Mouse (Mus musculus): Measurements from ENCODE around the gene Kcnab3. TPM values are rescaled to one million over a fixed set of nuclear protein-coding genes. Genes with fewer than 3 reads are reported as not detected.

Kcnab3 gene
- polyA plus RNA-seq (2014; fragmentation: Illumina TruSeq; extraction: RNeasy Lipid Tissue Mini Kit (QIAGEN cat#74804); ENCODE audit: low read depth, low replicate concordance): 0.25 TPM

DNA sequence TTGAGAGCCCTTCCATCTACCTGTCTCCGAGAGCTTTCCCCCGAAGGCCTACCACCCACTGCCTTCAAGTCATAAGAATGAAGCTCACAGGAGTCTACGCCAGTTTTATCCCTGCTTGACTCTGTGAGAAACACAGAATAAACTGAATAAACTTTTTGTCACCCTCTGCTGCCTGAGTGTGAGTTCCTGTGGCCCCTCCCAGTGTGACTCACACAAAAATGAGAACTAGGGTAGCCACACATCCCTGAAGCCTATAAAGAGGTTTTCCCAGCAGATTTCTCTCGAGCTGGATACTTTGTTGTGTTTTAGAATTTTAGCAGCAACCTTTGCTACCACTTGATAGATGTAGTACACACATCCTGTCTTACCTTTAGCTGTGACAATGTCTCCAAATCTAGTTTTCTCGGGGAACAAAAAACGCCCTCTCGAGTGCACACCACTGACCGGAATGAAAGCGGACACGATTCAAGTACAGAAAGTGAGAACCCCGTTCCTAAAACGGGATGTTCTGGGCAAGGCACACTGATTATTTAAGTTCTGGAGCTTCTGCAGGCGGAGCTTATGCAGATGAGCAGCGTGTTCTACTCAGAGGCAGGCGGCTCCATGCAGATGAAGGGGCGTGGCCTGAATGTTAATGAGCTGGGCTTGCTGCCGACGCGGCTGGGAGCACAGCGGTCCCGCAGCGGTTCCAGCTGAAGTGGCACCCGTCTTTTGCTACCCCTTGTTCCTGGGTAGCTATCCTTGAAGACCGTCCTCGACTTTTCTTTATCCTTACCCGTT is at the start of gene Kcnab3:
Kcnab3 (plus strand) TSS at position 631 of the 780 bp plus-strand sequence.

DNA sequence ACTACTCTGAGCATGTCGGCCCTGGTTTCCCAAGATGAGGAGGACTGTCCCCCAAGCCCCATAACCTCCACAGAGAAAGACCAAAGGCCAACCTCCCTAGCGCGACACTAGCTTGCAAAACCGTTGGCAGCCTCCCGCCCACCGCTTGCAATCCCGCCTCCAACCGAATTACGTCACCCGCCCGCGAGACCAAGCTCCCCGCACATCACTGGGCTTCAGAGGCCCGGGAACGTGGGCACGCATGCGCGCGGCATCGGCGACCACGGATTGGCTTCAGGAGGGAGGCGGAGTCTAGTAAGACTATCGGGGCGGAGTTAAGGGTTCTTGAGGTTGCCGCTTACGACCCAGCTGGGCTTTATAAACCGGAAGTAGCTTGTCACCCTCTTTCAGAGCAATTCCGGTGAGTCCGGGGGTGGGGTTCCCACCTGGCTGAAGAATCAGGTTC is 2.4 kb upstream of the Kcnab3 start, which contains the start of the genes Cntrob and Trappc1:
Cntrob (minus strand) TSS at position 109 of the 445 bp plus-strand sequence.
Trappc1 (plus strand) TSS at position 314 of the 445 bp plus-strand sequence.

DNA sequence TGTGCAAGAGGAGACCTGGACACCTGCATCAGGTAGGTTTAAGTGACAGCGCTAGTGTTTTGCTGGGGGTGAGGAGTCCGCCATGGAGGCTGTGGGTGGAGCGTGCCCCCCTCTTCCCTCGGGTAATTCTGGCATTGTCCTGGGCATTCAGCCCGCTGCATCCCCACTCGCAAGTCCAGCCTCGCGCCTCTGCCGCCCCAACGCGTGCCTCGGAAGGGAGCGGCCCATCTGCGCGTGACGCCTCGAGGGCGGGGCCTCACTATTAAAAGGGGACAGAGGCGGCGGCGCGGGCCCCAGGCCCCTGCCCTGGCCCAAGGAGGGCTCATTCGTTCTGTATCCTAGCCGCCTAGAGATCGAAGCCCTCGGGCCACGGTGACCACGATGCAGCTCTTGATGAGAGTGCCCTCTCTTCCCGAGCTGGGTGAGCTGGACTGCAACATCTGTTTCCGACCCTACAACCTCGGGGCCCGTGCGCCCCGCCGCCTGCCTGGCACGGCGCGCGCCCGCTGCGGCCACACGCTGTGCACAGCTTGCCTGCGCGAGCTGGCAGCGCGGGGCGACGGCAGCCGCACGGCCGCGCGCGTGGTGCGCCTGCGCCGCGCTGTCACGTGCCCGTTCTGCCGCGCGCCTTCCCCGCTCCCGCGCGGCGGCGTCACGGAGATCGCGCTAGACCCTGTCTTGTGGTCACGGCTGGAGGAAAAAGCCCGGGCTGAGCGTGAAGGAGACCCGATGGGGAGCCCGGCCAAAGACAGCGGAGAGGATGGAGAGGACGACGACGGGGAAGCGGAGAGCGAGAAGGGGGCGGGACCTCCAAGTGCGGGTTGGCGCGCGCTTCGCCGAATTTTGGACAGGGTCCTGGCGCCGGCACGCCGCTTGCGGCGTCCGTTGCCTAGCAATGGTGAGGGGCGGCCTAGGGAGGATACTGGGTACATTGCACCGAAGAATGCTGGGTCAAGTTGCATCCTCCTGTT is 14.4 kb downstream of the Kcnab3 start, which contains the start of gene Rnf227:
Rnf227 (plus strand) TSS at position 301 of the 971 bp plus-strand sequence.

DNA sequence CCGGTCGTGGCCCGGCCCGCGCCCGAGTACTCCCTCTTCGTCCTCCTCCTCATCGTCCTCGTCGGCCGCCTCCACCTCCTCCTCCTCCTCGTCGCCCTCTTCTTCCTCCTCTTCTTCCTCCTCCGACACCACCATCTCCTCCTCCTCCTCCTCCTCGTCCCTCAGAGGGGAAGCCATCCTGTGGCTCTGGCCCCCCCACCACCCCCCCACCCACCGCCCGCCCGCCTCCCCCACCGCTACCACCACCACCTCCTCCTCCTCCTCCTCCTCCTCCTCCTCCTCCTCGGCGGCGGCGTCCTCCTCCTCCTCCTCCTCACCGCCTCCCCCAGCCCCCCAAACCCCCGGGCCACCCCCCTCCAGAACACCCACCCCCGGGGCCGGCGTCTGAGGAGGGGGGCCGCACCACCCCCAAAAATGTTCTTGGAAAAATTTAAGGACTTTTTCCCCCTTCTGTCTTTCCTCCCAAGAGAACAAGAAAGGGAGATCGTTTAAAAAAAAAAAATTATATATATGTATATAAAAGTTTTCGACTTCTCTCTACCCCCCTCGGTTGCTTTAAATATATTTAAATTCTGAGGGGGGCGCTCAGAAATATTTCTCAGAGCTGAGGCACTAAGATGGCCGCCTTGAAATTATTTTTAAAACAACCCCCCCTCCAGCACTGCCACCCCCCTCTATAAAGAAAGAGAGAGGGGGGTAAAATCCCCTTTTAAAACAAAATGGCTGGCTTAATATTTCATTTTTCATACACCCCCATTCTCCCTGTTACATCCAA is 43.3 kb downstream of the Kcnab3 start, which contains the start of gene Chd3:
Chd3 (minus strand) TSS at position 192 of the 775 bp plus-strand sequence.

Other genes with a start within 250 kb of the Kcnab3 start
- 109 TPM for gene Vamp2, start 237.8 kb upstream of the Kcnab3 start, polyA plus RNA-seq (2014; fragmentation: Illumina TruSeq; extraction: RNeasy Lipid Tissue Mini Kit (QIAGEN cat#74804); ENCODE audit: low read depth, low replicate concordance)
- gene Per1, start 231.0 kb upstream of the Kcnab3 start, polyA plus RNA-seq (2014; fragmentation: Illumina TruSeq; extraction: RNeasy Lipid Tissue Mini Kit (QIAGEN cat#74804); ENCODE audit: low read depth, low replicate concordance): 0.32 TPM
- not detected for gene Hes7, start 205.9 kb upstream of the Kcnab3 start, polyA plus RNA-seq (2014; fragmentation: Illumina TruSeq; extraction: RNeasy Lipid Tissue Mini Kit (QIAGEN cat#74804); ENCODE audit: low read depth, low replicate concordance)
- not detected for gene 9130213A22Rik, start 203.7 kb upstream of the Kcnab3 start, polyA plus RNA-seq (2014; fragmentation: Illumina TruSeq; extraction: RNeasy Lipid Tissue Mini Kit (QIAGEN cat#74804); ENCODE audit: low read depth, low replicate concordance)
- gene Aloxe3, start 200.4 kb upstream of the Kcnab3 start, polyA plus RNA-seq (2014; fragmentation: Illumina TruSeq; extraction: RNeasy Lipid Tissue Mini Kit (QIAGEN cat#74804); ENCODE audit: low read depth, low replicate concordance): 0.22 TPM
- not detected for gene Alox12b, start 169.3 kb upstream of the Kcnab3 start, polyA plus RNA-seq (2014; fragmentation: Illumina TruSeq; extraction: RNeasy Lipid Tissue Mini Kit (QIAGEN cat#74804); ENCODE audit: low read depth, low replicate concordance)
- gene Alox8, start 128.4 kb upstream of the Kcnab3 start, polyA plus RNA-seq (2014; fragmentation: Illumina TruSeq; extraction: RNeasy Lipid Tissue Mini Kit (QIAGEN cat#74804); ENCODE audit: low read depth, low replicate concordance): not detected
- gene Gucy2e, start 89.2 kb upstream of the Kcnab3 start, polyA plus RNA-seq (2014; fragmentation: Illumina TruSeq; extraction: RNeasy Lipid Tissue Mini Kit (QIAGEN cat#74804); ENCODE audit: low read depth, low replicate concordance): not detected
- gene Cntrob, start 2.5 kb upstream of the Kcnab3 start, polyA plus RNA-seq (2014; fragmentation: Illumina TruSeq; extraction: RNeasy Lipid Tissue Mini Kit (QIAGEN cat#74804); ENCODE audit: low read depth, low replicate concordance): 6.8 TPM
- 40.4 TPM for gene Trappc1, start 2.3 kb upstream of the Kcnab3 start, polyA plus RNA-seq (2014; fragmentation: Illumina TruSeq; extraction: RNeasy Lipid Tissue Mini Kit (QIAGEN cat#74804); ENCODE audit: low read depth, low replicate concordance)
- gene Rnf227, start 14.2 kb downstream of the Kcnab3 start, polyA plus RNA-seq (2014; fragmentation: Illumina TruSeq; extraction: RNeasy Lipid Tissue Mini Kit (QIAGEN cat#74804); ENCODE audit: low read depth, low replicate concordance): 5.9 TPM
- gene Chd3, start 43.1 kb downstream of the Kcnab3 start, polyA plus RNA-seq (2014; fragmentation: Illumina TruSeq; extraction: RNeasy Lipid Tissue Mini Kit (QIAGEN cat#74804); ENCODE audit: low read depth, low replicate concordance): 17.9 TPM
- gene Naa38, start 69.2 kb downstream of the Kcnab3 start, polyA plus RNA-seq (2014; fragmentation: Illumina TruSeq; extraction: RNeasy Lipid Tissue Mini Kit (QIAGEN cat#74804); ENCODE audit: low read depth, low replicate concordance): 5.3 TPM
- gene Cyb5d1, start 69.4 kb downstream of the Kcnab3 start, polyA plus RNA-seq (2014; fragmentation: Illumina TruSeq; extraction: RNeasy Lipid Tissue Mini Kit (QIAGEN cat#74804); ENCODE audit: low read depth, low replicate concordance): 31.9 TPM
- not detected for gene Tmem88, start 72.0 kb downstream of the Kcnab3 start, polyA plus RNA-seq (2014; fragmentation: Illumina TruSeq; extraction: RNeasy Lipid Tissue Mini Kit (QIAGEN cat#74804); ENCODE audit: low read depth, low replicate concordance)
- gene Kdm6b, start 87.4 kb downstream of the Kcnab3 start, polyA plus RNA-seq (2014; fragmentation: Illumina TruSeq; extraction: RNeasy Lipid Tissue Mini Kit (QIAGEN cat#74804); ENCODE audit: low read depth, low replicate concordance): 7.2 TPM
- gene Dnah2, start 222.9 kb downstream of the Kcnab3 start, polyA plus RNA-seq (2014; fragmentation: Illumina TruSeq; extraction: RNeasy Lipid Tissue Mini Kit (QIAGEN cat#74804); ENCODE audit: low read depth, low replicate concordance): 0.13 TPM
- 0.38 TPM for gene Efnb3, start 233.9 kb downstream of the Kcnab3 start, polyA plus RNA-seq (2014; fragmentation: Illumina TruSeq; extraction: RNeasy Lipid Tissue Mini Kit (QIAGEN cat#74804); ENCODE audit: low read depth, low replicate concordance)

All from sigmoid colon, adult 10 weeks (tissue).